Mouse (Mus musculus) brain, adult 2 months (tissue): ENCODE data around the gene Gm21119.
"Not testable (repeated sequence)": the region's sequence is repeated elsewhere in the genome, so short reads cannot be mapped to it uniquely, and the experiment has no call there.

ENCODE experiments used
- DNase-seq: peaks from one replicate; pipeline ENCODE4 v3.0.0; 2011; ENCODE audit warnings: low read depth, low spot score

Gene Gm21119

GRCm38 (mm10) chr8:20614619-20615018 lies at the start of gene Gm21119:
Gene Gm21119, plus strand, starts transcription at chr8:20614919.
- DNase-seq = not testable (repeated sequence)

GRCm38 (mm10) chr8:20566753-20567152 lies 48.0 kb upstream of the Gm21119 start:
- DNase-seq = not testable (repeated sequence)

GRCm38 (mm10) chr8:20581081-20581480 lies 33.6 kb upstream of the Gm21119 start:
- peak; percentile 32 for DNase-seq

GRCm38 (mm10) chr8:20582772-20583171 lies 31.9 kb upstream of the Gm21119 start:
- DNase-seq = not testable (repeated sequence)

- DNase-seq = not testable (repeated sequence)
Observed at GRCm38 (mm10) chr8:20588268-20589177, 26.2 kb upstream of the Gm21119 start.

GRCm38 (mm10) chr8:20589178-20589539 lies 25.6 kb upstream of the Gm21119 start:
- DNase-seq = not testable (repeated sequence)

- DNase-seq = not testable (repeated sequence)
Observed at GRCm38 (mm10) chr8:20590117-20590997, 24.4 kb upstream of the Gm21119 start.

GRCm38 (mm10) chr8:20591002-20591401 lies 23.7 kb upstream of the Gm21119 start:
- not testable (repeated sequence) for DNase-seq

GRCm38 (mm10) chr8:20592732-20593272 lies 21.9 kb upstream of the Gm21119 start:
- not testable (repeated sequence) for DNase-seq

GRCm38 (mm10) chr8:20593841-20594240 lies 20.9 kb upstream of the Gm21119 start:
- not testable (repeated sequence) for DNase-seq

- not testable (repeated sequence) for DNase-seq
Observed at GRCm38 (mm10) chr8:20596081-20596841, 18.5 kb upstream of the Gm21119 start.

- not testable (repeated sequence) for DNase-seq
Observed at GRCm38 (mm10) chr8:20596842-20597708, 17.6 kb upstream of the Gm21119 start.

GRCm38 (mm10) chr8:20598300-20599170 lies 16.2 kb upstream of the Gm21119 start:
- DNase-seq = not testable (repeated sequence)

- DNase-seq = peak; percentile 8
Observed at GRCm38 (mm10) chr8:20599350-20599749, 15.4 kb upstream of the Gm21119 start.

GRCm38 (mm10) chr8:20610856-20611255 lies 3.9 kb upstream of the Gm21119 start:
- not testable (repeated sequence) for DNase-seq

- not testable (repeated sequence) for DNase-seq
Observed at GRCm38 (mm10) chr8:20612721-20613120, 2.0 kb upstream of the Gm21119 start.

GRCm38 (mm10) chr8:20630766-20631165 lies 16.0 kb downstream of the Gm21119 start:
- DNase-seq = not testable (repeated sequence)

- not testable (repeated sequence) for DNase-seq
Observed at GRCm38 (mm10) chr8:20637931-20638330, 23.2 kb downstream of the Gm21119 start.

- DNase-seq = not testable (repeated sequence)
Observed at GRCm38 (mm10) chr8:20643536-20643935, 28.8 kb downstream of the Gm21119 start.
